ENCODE assay signal across 23 mouse cellular contexts in genomic region chr15:77129154-77129553, GRCm38 (mm10).
A peak's percentile ranks its signal among the peaks of the same experiment; 100 is the strongest.
DNase-seq lines count a peak whose midpoint lies in the region; ATAC-seq and TF ChIP-seq lines count a peak whose summit lies in the region.
"Had no signal": no experiment of that assay in that cellular context is flagged by ENCODE, and none has a peak within 500 bp of the region (broad histone marks: within the 10 kb centered on the region; RNA-seq: fewer than 3 reads in every experiment).

No protein-coding gene starts in this region.

- intact Hi-C loops in gastrocnemius, adult 2 months (cut with DNase I) = no loop called here
- intact Hi-C loops in gastrocnemius, postnatal 14 days (cut with DNase I; ENCODE audit: low total_unique reads) = no loop called here

- H3K9ac ChIP-seq in stomach, embryonic 14.5 days (replicated peaks; ENCODE audit: low read depth, low read length) = no peak overlapping the region
- no peak overlapping the region for H3K9ac ChIP-seq in stomach, postnatal 0 days (ENCODE audit: low read length)

- 85% methylated on average over 8 of the region's 8 CpGs for WGBS in stomach, embryonic 14.5 days
- WGBS in stomach, postnatal 0 days = 91% methylated on average over 8 of the region's 8 CpGs

- peaks cover 41% of the 10 kb centered on the region for H3K36me3 ChIP-seq in stomach, embryonic 14.5 days (ENCODE audit: control insufficient read depth, insufficient read depth, low read length)
- H3K36me3 ChIP-seq in stomach, postnatal 0 days (ENCODE audit: control insufficient read depth, insufficient read depth, low read length) = 0 out of 2 replicates have a peak, but pooled peaks cover 3% of the 10 kb centered on the region
- H3K36me3 ChIP-seq in C2C12 (ENCODE audit: control insufficient read depth, insufficient read depth) (peaks cover 96% of the 10 kb centered on the region), myocyte (ENCODE audit: control insufficient read depth, insufficient read depth) (peaks cover 96% of the 10 kb centered on the region)
- H3K36me3 ChIP-seq: G1E had no signal

- peak overlapping the region; percentile 28 for H3K27ac ChIP-seq in gastrocnemius, adult 2 months
- H3K27ac ChIP-seq in stomach, embryonic 14.5 days (ENCODE audit: low read length) = 0 out of 2 replicates have a peak overlapping the region, but pooled peaks have one; percentile 10
- no peak overlapping the region for H3K27ac ChIP-seq in stomach, postnatal 0 days (replicated peaks)

- no peaks in the 10 kb centered on the region for H3K27me3 ChIP-seq in stomach, embryonic 14.5 days (ENCODE audit: control insufficient read depth, insufficient read depth, low read length)
- no peaks in the 10 kb centered on the region for H3K27me3 ChIP-seq in stomach, postnatal 0 days (ENCODE audit: control insufficient read depth, insufficient read depth, low read length)
- H3K27me3 ChIP-seq in C2C12 (ENCODE audit: control insufficient read depth, insufficient read depth, insufficient read length) (no peaks in the 10 kb centered on the region), myocyte (ENCODE audit: control insufficient read depth, insufficient read depth, insufficient read length) (no peaks in the 10 kb centered on the region)
- H3K27me3 ChIP-seq: Patski had no signal

- TF ChIP-seq POLR2A in myocyte (IDR thresholded peaks at IDR 0.05; ENCODE audit: insufficient read length, low read depth) = peak; percentile 55

- ATAC-seq in stomach, embryonic 14.5 days (ENCODE audit: insufficient number of reproducible peaks, insufficient read depth, low FRiP score, low read depth) = no peak
- no peak for ATAC-seq in stomach, postnatal 0 days (ENCODE audit: low FRiP score, low TSS enrichment)
- no peak for ATAC-seq in cerebellum, adult (ENCODE audit: insufficient number of reproducible peaks, low FRiP score, low TSS enrichment)
- ATAC-seq: activated CD4-positive, CD25-positive, alpha-beta regulatory T cell, adult 4 months; CD4-positive, CD25-positive, alpha-beta regulatory T cell, adult 4 months; Patski had no signal

- no peaks in the 10 kb centered on the region for H3K9me3 ChIP-seq in stomach, embryonic 14.5 days (ENCODE audit: control insufficient read depth, low read depth, low read length)
- H3K9me3 ChIP-seq in stomach, postnatal 0 days (ENCODE audit: control insufficient read depth, low read length) = no peaks in the 10 kb centered on the region
- H3K9me3 ChIP-seq: G1E had no signal

- no peaks in the 10 kb centered on the region for H3K4me1 ChIP-seq in stomach, embryonic 14.5 days (ENCODE audit: control insufficient read depth, insufficient read depth, low read length)
- H3K4me1 ChIP-seq in stomach, postnatal 0 days (replicated peaks; ENCODE audit: control insufficient read depth, insufficient read depth) = no peaks in the 10 kb centered on the region

- H3K4me2 ChIP-seq in stomach, embryonic 14.5 days (replicated peaks; ENCODE audit: low read depth, low read length) = no peak overlapping the region
- no peak overlapping the region for H3K4me2 ChIP-seq in stomach, postnatal 0 days (replicated peaks; ENCODE audit: low read depth)
- H3K4me2 ChIP-seq in myocyte (ENCODE audit: low read depth) = no peak overlapping the region

- peaks cover 94% of the 10 kb centered on the region for H3K79me3 ChIP-seq in C2C12 (ENCODE audit: low read depth)

- no peak overlapping the region for H3K4me3 ChIP-seq in gastrocnemius, adult 2 months
- H3K4me3 ChIP-seq in stomach, embryonic 14.5 days (ENCODE audit: low read depth, low read length) = no peak overlapping the region
- no peak overlapping the region for H3K4me3 ChIP-seq in stomach, postnatal 0 days (ENCODE audit: low read depth, low read length)
- H3K4me3 ChIP-seq in C2C12 (ENCODE audit: insufficient read depth, poor library complexity, severe bottlenecking) = no peak overlapping the region
- no peak overlapping the region for H3K4me3 ChIP-seq in myocyte

- DNase-seq in gastrocnemius, adult 2 months = no peak
- no peak for DNase-seq in gastrocnemius, postnatal 14 days
- no peak for DNase-seq in stomach, postnatal 0 days (ENCODE audit: low spot score)
- DNase-seq in natural killer cell, adult 2 months (ENCODE audit: low spot score in 2 of 2) = no peak
- DNase-seq: adrenal gland, adult 2 months; adrenal gland, adult 8-10 months; adrenal gland, postnatal 10 days; adrenal gland, postnatal 14 days; adrenal gland, postnatal 25 days; adrenal gland, postnatal 36 days; B cell, adult 2 months; cerebellum, adult 11 months; cerebellum, adult 11-12 months; cerebellum, adult 18-20 months; cerebellum, adult 2 months had no signal

- H3ac ChIP-seq in C2C12 (ENCODE audit: control insufficient read depth, insufficient read length, low read depth) (peak overlapping the region; percentile 47), myocyte (ENCODE audit: control insufficient read depth, insufficient read length) (no peak overlapping the region)

- no peak for TF ChIP-seq EP300 in stomach, postnatal 0 days (optimal IDR thresholded peaks at IDR 0.05)

- TF ChIP-seq CTCF in gastrocnemius, adult 2 months (IDR thresholded peaks at IDR 0.05) = no peak
- TF ChIP-seq CTCF in stomach, postnatal 0 days (IDR thresholded peaks at IDR 0.05; ENCODE audit: low read depth) = no peak
- no peak for TF ChIP-seq CTCF in C2C12 (IDR thresholded peaks at IDR 0.05; ENCODE audit: control insufficient read depth, insufficient read depth, insufficient read length)

- H3K79me2 ChIP-seq in C2C12 (ENCODE audit: control insufficient read depth, insufficient read depth) (peaks cover 100% of the 10 kb centered on the region), myocyte (ENCODE audit: control insufficient read depth, insufficient read depth) (peaks cover 100% of the 10 kb centered on the region)

TF ChIP-seq in C2C12, 6 proteins besides CTCF, POLR2A, EP300 and RAD21:
- TF ChIP-seq MYOD1 (IDR thresholded peaks at IDR 0.05; ENCODE audit: control insufficient read depth, insufficient read length, low read depth) (no peak), USF1 (IDR thresholded peaks at IDR 0.05; ENCODE audit: low read depth) (no peak), CEBPB (IDR thresholded peaks at IDR 0.05; ENCODE audit: low read depth) (no peak), FOSL1 (IDR thresholded peaks at IDR 0.05; ENCODE audit: insufficient read depth, low read length, poor library complexity, severe bottlenecking) (no peak), MYOG (IDR thresholded peaks at IDR 0.05; ENCODE audit: control insufficient read depth, extremely low read depth, insufficient read length) (no peak), MAX (IDR thresholded peaks at IDR 0.05) (no peak)

TF ChIP-seq in myocyte, 11 proteins besides CTCF, POLR2A, EP300 and RAD21:
- TF ChIP-seq POLR2AphosphoS2 (IDR thresholded peaks at IDR 0.05; ENCODE audit: insufficient read length, low read depth) (peak; percentile 81), REST (IDR thresholded peaks at IDR 0.05; ENCODE audit: insufficient read depth, insufficient read length) (no peak)
